Mouse (Mus musculus): ENCODE data around the gene Olfr1415. TPM values are rescaled to one million over a fixed set of nuclear protein-coding genes. Genes with fewer than 3 reads are reported as not detected.
A peak's percentile ranks its signal among the peaks of the same experiment; 100 is the strongest.

Gene Olfr1415
- polyA plus RNA-seq, 1 experiment from 2014 or later, result not detected

GRCm38 (mm10) chr1:92458416-92458815, 37.5 kb downstream of the Olfr1415 start:
- Histone ChIP-seq H3K9me3 (replicated peaks; ENCODE audit: low read length) (no peaks in the 10 kb centered on the region), H3K27me3 (ENCODE audit: insufficient read depth, low read length) (no peaks in the 10 kb centered on the region), H3K27ac (no peak overlapping the region), H3K36me3 (ENCODE audit: insufficient read depth, low read length) (peaks cover 58% of the 10 kb centered on the region), H3K9ac (ENCODE audit: low read depth, low read length) (no peak overlapping the region), H3K4me1 (replicated peaks; ENCODE audit: insufficient read depth, low read length) (no peaks in the 10 kb centered on the region), H3K4me3 (replicated peaks; ENCODE audit: low read depth, low read length) (no peak overlapping the region), H3K4me2 (ENCODE audit: low read length) (no peak overlapping the region)
- ATAC-seq (replicated peaks; ENCODE audit: low FRiP score, low read depth), result no peak
- TF ChIP-seq CTCF (IDR thresholded peaks at IDR 0.05; ENCODE audit: low read depth), result no peak
- 90% methylated on average over 6 of the region's 6 CpGs for WGBS
- DNase-seq (ENCODE audit: low spot score), result no peak

GRCm38 (mm10) chr1:92457758-92458157, 38.1 kb downstream of the Olfr1415 start:
- ATAC-seq (replicated peaks; ENCODE audit: low FRiP score, low read depth) (no peak), DNase-seq (ENCODE audit: low spot score) (no peak)
- no peak overlapping the region for H3K4me3 ChIP-seq (replicated peaks; ENCODE audit: low read depth, low read length)
- no peaks in the 10 kb centered on the region for H3K4me1 ChIP-seq (replicated peaks; ENCODE audit: insufficient read depth, low read length)
- no peak overlapping the region for H3K9ac ChIP-seq (ENCODE audit: low read depth, low read length)
- H3K27me3 ChIP-seq (ENCODE audit: insufficient read depth, low read length), result no peaks in the 10 kb centered on the region
- no peak overlapping the region for H3K4me2 ChIP-seq (ENCODE audit: low read length)
- H3K27ac ChIP-seq, result no peak overlapping the region
- no peak for TF ChIP-seq CTCF (IDR thresholded peaks at IDR 0.05; ENCODE audit: low read depth)
- no peaks in the 10 kb centered on the region for H3K9me3 ChIP-seq (replicated peaks; ENCODE audit: low read length)
- H3K36me3 ChIP-seq (ENCODE audit: insufficient read depth, low read length), result peaks cover 60% of the 10 kb centered on the region

GRCm38 (mm10) chr1:92453751-92454445, 42.0 kb downstream of the Olfr1415 start:
- Histone ChIP-seq H3K4me2 (ENCODE audit: low read length) (no peak overlapping the region), H3K27ac (no peak overlapping the region), H3K36me3 (ENCODE audit: insufficient read depth, low read length) (peaks cover 61% of the 10 kb centered on the region), H3K27me3 (ENCODE audit: insufficient read depth, low read length) (no peaks in the 10 kb centered on the region), H3K9ac (ENCODE audit: low read depth, low read length) (no peak overlapping the region), H3K4me3 (replicated peaks; ENCODE audit: low read depth, low read length) (no peak overlapping the region), H3K9me3 (replicated peaks; ENCODE audit: low read length) (no peaks in the 10 kb centered on the region), H3K4me1 (replicated peaks; ENCODE audit: insufficient read depth, low read length) (no peaks in the 10 kb centered on the region)
- TF ChIP-seq CTCF (IDR thresholded peaks at IDR 0.05; ENCODE audit: low read depth), result peak; percentile 81
- DNase-seq (ENCODE audit: low spot score) (peak; percentile 68), ATAC-seq (replicated peaks; ENCODE audit: low FRiP score, low read depth) (no peak)
- 69% methylated on average over 8 of the region's 8 CpGs for WGBS

GRCm38 (mm10) chr1:92448293-92448692, 47.6 kb downstream of the Olfr1415 start:
- Histone ChIP-seq H3K4me1 (replicated peaks; ENCODE audit: insufficient read depth, low read length) (no peaks in the 10 kb centered on the region), H3K27ac (no peak overlapping the region), H3K4me2 (ENCODE audit: low read length) (no peak overlapping the region), H3K36me3 (ENCODE audit: insufficient read depth, low read length) (peaks cover 69% of the 10 kb centered on the region), H3K27me3 (ENCODE audit: insufficient read depth, low read length) (no peaks in the 10 kb centered on the region), H3K9ac (ENCODE audit: low read depth, low read length) (no peak overlapping the region), H3K4me3 (replicated peaks; ENCODE audit: low read depth, low read length) (no peak overlapping the region), H3K9me3 (replicated peaks; ENCODE audit: low read length) (no peaks in the 10 kb centered on the region)
- no peak for DNase-seq (ENCODE audit: low spot score)
- ATAC-seq (replicated peaks; ENCODE audit: low FRiP score, low read depth), result no peak
- 63% methylated on average over 3 of the region's 3 CpGs for WGBS
- TF ChIP-seq CTCF (IDR thresholded peaks at IDR 0.05; ENCODE audit: low read depth), result no peak

GRCm38 (mm10) chr1:92441453-92442063, 54.3 kb downstream of the Olfr1415 start:
- no peak for TF ChIP-seq CTCF (IDR thresholded peaks at IDR 0.05; ENCODE audit: low read depth)
- no peak overlapping the region for H3K4me2 ChIP-seq (ENCODE audit: low read length)
- H3K9me3 ChIP-seq (replicated peaks; ENCODE audit: low read length), result no peaks in the 10 kb centered on the region
- H3K4me3 ChIP-seq (replicated peaks; ENCODE audit: low read depth, low read length), result no peak overlapping the region
- WGBS, result 89% methylated on average over 6 of the region's 6 CpGs
- H3K9ac ChIP-seq (ENCODE audit: low read depth, low read length), result no peak overlapping the region
- H3K36me3 ChIP-seq (ENCODE audit: insufficient read depth, low read length), result peaks cover 47% of the 10 kb centered on the region
- ATAC-seq (replicated peaks; ENCODE audit: low FRiP score, low read depth), result no peak
- no peak for DNase-seq (ENCODE audit: low spot score)
- H3K27me3 ChIP-seq (ENCODE audit: insufficient read depth, low read length), result no peaks in the 10 kb centered on the region
- H3K4me1 ChIP-seq (replicated peaks; ENCODE audit: insufficient read depth, low read length), result no peaks in the 10 kb centered on the region
- H3K27ac ChIP-seq, result no peak overlapping the region

GRCm38 (mm10) chr1:92440066-92440750, 55.7 kb downstream of the Olfr1415 start:
- WGBS, result 88% methylated on average over 9 of the region's 9 CpGs
- H3K27me3 ChIP-seq (ENCODE audit: insufficient read depth, low read length), result no peaks in the 10 kb centered on the region
- H3K4me1 ChIP-seq (replicated peaks; ENCODE audit: insufficient read depth, low read length), result no peaks in the 10 kb centered on the region
- DNase-seq (ENCODE audit: low spot score) (no peak), ATAC-seq (replicated peaks; ENCODE audit: low FRiP score, low read depth) (no peak)
- no peaks in the 10 kb centered on the region for H3K9me3 ChIP-seq (replicated peaks; ENCODE audit: low read length)
- TF ChIP-seq CTCF (IDR thresholded peaks at IDR 0.05; ENCODE audit: low read depth), result no peak
- H3K4me3 ChIP-seq (replicated peaks; ENCODE audit: low read depth, low read length), result no peak overlapping the region
- H3K36me3 ChIP-seq (ENCODE audit: insufficient read depth, low read length), result peaks cover 40% of the 10 kb centered on the region
- H3K4me2 ChIP-seq (ENCODE audit: low read length), result no peak overlapping the region
- no peak overlapping the region for H3K27ac ChIP-seq
- H3K9ac ChIP-seq (ENCODE audit: low read depth, low read length), result no peak overlapping the region

Small RNA genes lying within 50 kb of the gene (microRNA-seq; reads per million reads assigned to microRNA genes)
- 1.6 reads per million for gene Mir6900

Other genes with a start within 250 kb of the Olfr1415 start
- 385 and 415 TPM in 2 replicates for gene Ndufa10, start 22.2 kb downstream of the Olfr1415 start, polyA plus RNA-seq (2015; fragmentation: Nextera tagmentation; extraction: Ambion mirVana)
- gene Olfr1416, start 11.0 kb downstream of the Olfr1415 start, polyA plus RNA-seq (2015; fragmentation: Nextera tagmentation; extraction: Ambion mirVana), result not detected in 2 replicates
- not detected in 2 replicates for gene Olfr1414, start 22.6 kb upstream of the Olfr1415 start, polyA plus RNA-seq (2015; fragmentation: Nextera tagmentation; extraction: Ambion mirVana)
- gene Olfr1413, start 75.2 kb upstream of the Olfr1415 start, polyA plus RNA-seq (2015; fragmentation: Nextera tagmentation; extraction: Ambion mirVana), result not detected in 2 replicates
- gene Olfr1412, start 89.7 kb upstream of the Olfr1415 start, polyA plus RNA-seq (2015; fragmentation: Nextera tagmentation; extraction: Ambion mirVana), result not detected in 2 replicates
- not detected in 2 replicates for gene Olfr1411, start 98.3 kb upstream of the Olfr1415 start, polyA plus RNA-seq (2015; fragmentation: Nextera tagmentation; extraction: Ambion mirVana)
- gene Olfr1410, start 109.7 kb upstream of the Olfr1415 start, polyA plus RNA-seq (2015; fragmentation: Nextera tagmentation; extraction: Ambion mirVana), result not detected in 2 replicates
- not detected in 2 replicates for gene Olfr12, start 121.7 kb upstream of the Olfr1415 start, polyA plus RNA-seq (2015; fragmentation: Nextera tagmentation; extraction: Ambion mirVana)
- 467 and 534 TPM in 2 replicates for gene Cops9, start 145.9 kb upstream of the Olfr1415 start, polyA plus RNA-seq (2015; fragmentation: Nextera tagmentation; extraction: Ambion mirVana)
- gene Otos, start 152.7 kb upstream of the Olfr1415 start, polyA plus RNA-seq (2015; fragmentation: Nextera tagmentation; extraction: Ambion mirVana), result 1.0 and 1.3 TPM in 2 replicates

Data from kidney, postnatal 0 days (tissue).